Mouse (Mus musculus): Measurements from ENCODE around the gene Sart1. TPM values are rescaled to one million over a fixed set of nuclear protein-coding genes. Genes with fewer than 3 reads are reported as not detected.
"Not testable (repeated sequence)": the region's sequence is repeated elsewhere in the genome, so short reads cannot be mapped to it uniquely, and the experiment has no call there.

Gene Sart1
- polyA plus RNA-seq, 1 experiment: 31.2 TPM

GRCm38 (mm10) chr19:5402293-5402692, 13.8 kb upstream of the Sart1 start, which contains the start of gene Tsga10ip:
TSS of gene Tsga10ip (minus strand) at chr19:5402526.
- no peak within 1 kb of the TSS for H3K27ac ChIP-seq (replicated peaks; ENCODE audit: low read depth, low read length)
- H3K4me3 ChIP-seq (ENCODE audit: insufficient read depth, low read depth, low read length): no peak within 1 kb of the TSS
- peaks cover 3% of the 10 kb centered on the region; the same call in 1 of the 2 replicates for H3K4me1 ChIP-seq (ENCODE audit: control insufficient read depth, insufficient read depth, insufficient read length, low read length)

GRCm38 (mm10) chr19:5401073-5401472, 12.6 kb upstream of the Sart1 start:
- not testable (repeated sequence) for H3K27ac ChIP-seq (replicated peaks; ENCODE audit: low read depth, low read length); H3K4me3 ChIP-seq (ENCODE audit: insufficient read depth, low read depth, low read length); H3K4me1 ChIP-seq (ENCODE audit: control insufficient read depth, insufficient read depth, insufficient read length, low read length)

GRCm38 (mm10) chr19:5395371-5395770, 6.9 kb upstream of the Sart1 start:
- 0 out of 2 replicates have a peak, but pooled peaks cover 2% of the 10 kb centered on the region for H3K4me1 ChIP-seq (ENCODE audit: control insufficient read depth, insufficient read depth, insufficient read length, low read length)
- no peak overlapping the region for H3K4me3 ChIP-seq (ENCODE audit: insufficient read depth, low read depth, low read length)
- H3K27ac ChIP-seq (replicated peaks; ENCODE audit: low read depth, low read length): no peak overlapping the region

- Histone ChIP-seq H3K4me1 (ENCODE audit: control insufficient read depth, insufficient read depth, insufficient read length, low read length) (peaks cover 8% of the 10 kb centered on the region; the same call in 1 of the 2 replicates), H3K27ac (replicated peaks; ENCODE audit: low read depth, low read length) (no peak overlapping the region), H3K4me3 (ENCODE audit: insufficient read depth, low read depth, low read length) (no peak overlapping the region)
These were observed 5.7 kb upstream of the Sart1 start for GRCm38 (mm10) chr19:5394168-5394567.

GRCm38 (mm10) chr19:5392892-5393291, 4.4 kb upstream of the Sart1 start:
- H3K27ac ChIP-seq (replicated peaks; ENCODE audit: low read depth, low read length): no peak overlapping the region

GRCm38 (mm10) chr19:5390416-5390815, 1.9 kb upstream of the Sart1 start:
- no peak overlapping the region for H3K4me3 ChIP-seq (ENCODE audit: insufficient read depth, low read depth, low read length)
- no peak overlapping the region for H3K27ac ChIP-seq (replicated peaks; ENCODE audit: low read depth, low read length)

More at GRCm38 (mm10) chr19:5392892-5393291, 4.4 kb upstream of the Sart1 start:
- Histone ChIP-seq H3K4me3 (ENCODE audit: insufficient read depth, low read depth, low read length) (no peak overlapping the region), H3K4me1 (ENCODE audit: control insufficient read depth, insufficient read depth, insufficient read length, low read length) (peaks cover 8% of the 10 kb centered on the region; the same call in 1 of the 2 replicates)

GRCm38 (mm10) chr19:5389647-5390046, 1.1 kb upstream of the Sart1 start:
- Histone ChIP-seq H3K4me3 (ENCODE audit: insufficient read depth, low read depth, low read length) (peak overlapping the region; percentile 82), H3K4me1 (ENCODE audit: control insufficient read depth, insufficient read depth, insufficient read length, low read length) (peaks cover 14% of the 10 kb centered on the region; the same call in 1 of the 2 replicates), H3K27ac (replicated peaks; ENCODE audit: low read depth, low read length) (0 out of 2 replicates have a peak overlapping the region, but pooled peaks have one; percentile 15)

More at GRCm38 (mm10) chr19:5390416-5390815, 1.9 kb upstream of the Sart1 start:
- peaks cover 14% of the 10 kb centered on the region; the same call in 1 of the 2 replicates for H3K4me1 ChIP-seq (ENCODE audit: control insufficient read depth, insufficient read depth, insufficient read length, low read length)

- Histone ChIP-seq H3K27ac (replicated peaks; ENCODE audit: low read depth, low read length) (peak overlapping the region; percentile 66), H3K4me1 (ENCODE audit: control insufficient read depth, insufficient read depth, insufficient read length, low read length) (peaks cover 14% of the 10 kb centered on the region; the same call in 1 of the 2 replicates), H3K4me3 (ENCODE audit: insufficient read depth, low read depth, low read length) (peak overlapping the region; percentile 92)
These were observed 477 bp downstream of the Sart1 start for GRCm38 (mm10) chr19:5388011-5388441.

- H3K4me3 ChIP-seq (ENCODE audit: insufficient read depth, low read depth, low read length): no peak overlapping the region
- H3K27ac ChIP-seq (replicated peaks; ENCODE audit: low read depth, low read length): no peak overlapping the region
- H3K4me1 ChIP-seq (ENCODE audit: control insufficient read depth, insufficient read depth, insufficient read length, low read length): peaks cover 10% of the 10 kb centered on the region; the same call in 1 of the 2 replicates
These were observed 3.8 kb downstream of the Sart1 start for GRCm38 (mm10) chr19:5384715-5385114.

GRCm38 (mm10) chr19:5383326-5383725, 5.2 kb downstream of the Sart1 start:
- Histone ChIP-seq H3K27ac (replicated peaks; ENCODE audit: low read depth, low read length) (no peak overlapping the region), H3K4me3 (ENCODE audit: insufficient read depth, low read depth, low read length) (no peak overlapping the region), H3K4me1 (ENCODE audit: control insufficient read depth, insufficient read depth, insufficient read length, low read length) (peaks cover 6% of the 10 kb centered on the region; the same call in 1 of the 2 replicates)

GRCm38 (mm10) chr19:5377446-5377845, 11.1 kb downstream of the Sart1 start:
- Histone ChIP-seq H3K4me3 (ENCODE audit: insufficient read depth, low read depth, low read length) (no peak overlapping the region), H3K4me1 (ENCODE audit: control insufficient read depth, insufficient read depth, insufficient read length, low read length) (no peaks in the 10 kb centered on the region), H3K27ac (replicated peaks; ENCODE audit: low read depth, low read length) (no peak overlapping the region)

GRCm38 (mm10) chr19:5374748-5375147, 13.8 kb downstream of the Sart1 start:
- no peaks in the 10 kb centered on the region for H3K4me1 ChIP-seq (ENCODE audit: control insufficient read depth, insufficient read depth, insufficient read length, low read length)
- H3K27ac ChIP-seq (replicated peaks; ENCODE audit: low read depth, low read length): no peak overlapping the region
- no peak overlapping the region for H3K4me3 ChIP-seq (ENCODE audit: insufficient read depth, low read depth, low read length)

GRCm38 (mm10) chr19:5374177-5374576, 14.3 kb downstream of the Sart1 start:
- H3K4me3 ChIP-seq (ENCODE audit: insufficient read depth, low read depth, low read length): no peak overlapping the region
- no peak overlapping the region for H3K27ac ChIP-seq (replicated peaks; ENCODE audit: low read depth, low read length)
- no peaks in the 10 kb centered on the region for H3K4me1 ChIP-seq (ENCODE audit: control insufficient read depth, insufficient read depth, insufficient read length, low read length)

GRCm38 (mm10) chr19:5372724-5373123, 15.8 kb downstream of the Sart1 start:
- no peak overlapping the region for H3K27ac ChIP-seq (replicated peaks; ENCODE audit: low read depth, low read length)
- H3K4me1 ChIP-seq (ENCODE audit: control insufficient read depth, insufficient read depth, insufficient read length, low read length): peaks cover 5% of the 10 kb centered on the region
- H3K4me3 ChIP-seq (ENCODE audit: insufficient read depth, low read depth, low read length): no peak overlapping the region

- Histone ChIP-seq H3K27ac (replicated peaks; ENCODE audit: low read depth, low read length) (no peak overlapping the region), H3K4me1 (ENCODE audit: control insufficient read depth, insufficient read depth, insufficient read length, low read length) (peaks cover 10% of the 10 kb centered on the region), H3K4me3 (ENCODE audit: insufficient read depth, low read depth, low read length) (no peak overlapping the region)
These were observed 17.6 kb downstream of the Sart1 start for GRCm38 (mm10) chr19:5370932-5371331.

- H3K27ac ChIP-seq (replicated peaks; ENCODE audit: low read depth, low read length): peak overlapping the region; percentile 94; the same call in 1 of the 2 replicates
- H3K4me3 ChIP-seq (ENCODE audit: insufficient read depth, low read depth, low read length): peak overlapping the region; percentile 85
- H3K4me1 ChIP-seq (ENCODE audit: control insufficient read depth, insufficient read depth, insufficient read length, low read length): peaks cover 20% of the 10 kb centered on the region
These were observed 21.0 kb downstream of the Sart1 start for GRCm38 (mm10) chr19:5367455-5367854.

Measured in brown adipose tissue, adult 24 weeks (tissue).